In the genomic region with DNA sequence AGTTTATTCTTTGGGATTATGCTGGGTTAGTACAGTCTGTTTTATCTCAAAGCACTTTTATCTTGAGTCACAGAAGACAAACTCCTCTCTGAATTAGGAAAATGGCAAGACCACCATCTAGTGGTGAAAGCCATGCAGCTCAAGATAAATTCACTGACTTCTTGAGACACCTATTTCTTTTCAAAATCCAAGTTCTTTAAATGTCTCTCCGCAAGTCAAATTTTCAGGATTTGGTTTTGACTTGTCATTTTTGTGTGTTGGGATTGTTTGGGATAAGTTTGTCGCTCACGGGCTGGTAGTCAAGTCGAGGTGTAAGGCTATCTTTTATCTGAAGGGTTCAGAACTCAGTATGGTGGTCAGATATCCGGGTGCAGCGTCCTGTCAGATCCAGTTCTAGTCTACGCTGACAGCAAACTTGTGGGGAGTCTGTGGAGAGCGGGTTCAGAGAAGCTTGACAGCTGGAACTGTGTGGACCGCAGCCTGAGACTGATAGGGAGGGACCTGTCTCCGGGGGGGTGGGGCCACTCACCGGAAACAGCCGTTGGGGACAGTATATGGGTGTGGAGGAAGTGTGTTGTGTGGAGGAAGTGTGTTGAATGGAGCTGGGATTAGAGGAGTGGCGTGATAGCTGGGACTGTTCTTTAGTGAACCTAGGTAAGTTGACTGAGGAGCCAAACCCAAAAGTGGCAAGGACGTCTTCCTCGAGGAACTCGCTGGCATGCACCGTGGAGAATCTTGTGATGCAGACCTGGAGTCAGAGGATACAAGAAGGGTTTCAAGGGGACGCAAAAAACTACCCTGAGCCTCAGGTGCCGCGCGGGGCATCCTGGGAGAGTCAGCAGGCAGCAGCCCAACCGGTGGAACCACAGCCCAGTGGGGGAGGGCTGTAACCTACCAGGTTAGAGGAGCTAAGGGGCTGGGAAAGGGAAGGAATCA, we compare ENCODE assay signal across 8 mouse cellular contexts. TPM values are rescaled to one million over a fixed set of nuclear protein-coding genes. Genes with fewer than 3 reads are reported as not detected.
DNase-seq lines count a peak whose midpoint lies in the region; ATAC-seq lines count a peak whose summit lies in the region.

Gene Zfp54, plus strand, starts transcription at position 564 of the 936 bp plus-strand sequence.

- no peaks in the 10 kb centered on the region for H3K9me3 ChIP-seq in embryonic facial prominence, embryonic 11.5 days (replicated peaks; ENCODE audit: control insufficient read depth, low read length)
- no peaks in the 10 kb centered on the region for H3K9me3 ChIP-seq in limb, embryonic 10.5 days (replicated peaks)
- no peaks in the 10 kb centered on the region for H3K9me3 ChIP-seq in midbrain, embryonic 12.5 days

- peak within 1 kb of the TSS; percentile 54 for H3K9ac ChIP-seq in embryonic facial prominence, embryonic 11.5 days (replicated peaks; ENCODE audit: low read length)
- H3K9ac ChIP-seq in midbrain, embryonic 12.5 days (replicated peaks) = peak within 1 kb of the TSS; percentile 47

- H3K27me3 ChIP-seq in embryonic facial prominence, embryonic 11.5 days (ENCODE audit: control insufficient read depth, insufficient read depth, low read length) = no peaks in the 10 kb centered on the region
- H3K27me3 ChIP-seq in limb, embryonic 10.5 days (ENCODE audit: low read depth, poor library complexity, severe bottlenecking) = no peaks in the 10 kb centered on the region
- H3K27me3 ChIP-seq in midbrain, embryonic 12.5 days = no peaks in the 10 kb centered on the region

- no peak within 1 kb of the TSS for H3K27ac ChIP-seq in embryonic facial prominence, embryonic 11.5 days (replicated peaks; ENCODE audit: low read depth, low read length)
- peak within 1 kb of the TSS; percentile 79 for H3K27ac ChIP-seq in limb, embryonic 10.5 days
- peak within 1 kb of the TSS; percentile 46; the same call in 1 of the 2 replicates for H3K27ac ChIP-seq in midbrain, embryonic 12.5 days (replicated peaks)

- WGBS in embryonic facial prominence, embryonic 11.5 days = under 1% methylated on average over 22 of the region's 22 CpGs
- 1% methylated on average over 22 of the region's 22 CpGs for WGBS in limb, embryonic 10.5 days
- under 1% methylated on average over 22 of the region's 22 CpGs for WGBS in midbrain, embryonic 12.5 days

- no peaks in the 10 kb centered on the region for H3K4me1 ChIP-seq in embryonic facial prominence, embryonic 11.5 days (ENCODE audit: control insufficient read depth, insufficient read depth, low read length)
- peaks cover 7% of the 10 kb centered on the region for H3K4me1 ChIP-seq in limb, embryonic 10.5 days
- peaks cover 4% of the 10 kb centered on the region; the same call in 1 of the 2 replicates for H3K4me1 ChIP-seq in midbrain, embryonic 12.5 days

- H3K36me3 ChIP-seq in embryonic facial prominence, embryonic 11.5 days (replicated peaks; ENCODE audit: control insufficient read depth, insufficient read depth, low read depth, low read length) = no peaks in the 10 kb centered on the region
- no peaks in the 10 kb centered on the region for H3K36me3 ChIP-seq in limb, embryonic 10.5 days
- no peaks in the 10 kb centered on the region for H3K36me3 ChIP-seq in midbrain, embryonic 12.5 days

- H3K4me3 ChIP-seq in embryonic facial prominence, embryonic 11.5 days (ENCODE audit: low read depth, low read length) = peak within 1 kb of the TSS; percentile 42
- peak within 1 kb of the TSS; percentile 61 for H3K4me3 ChIP-seq in limb, embryonic 10.5 days
- peak within 1 kb of the TSS; percentile 47 for H3K4me3 ChIP-seq in midbrain, embryonic 12.5 days

- peak; percentile 87 for DNase-seq in 3T3-L1 (ENCODE audit: low read depth, low spot score)
- DNase-seq in adrenal gland, postnatal 25 days = peak; percentile 79
- DNase-seq in embryonic facial prominence, embryonic 11.5 days (ENCODE audit: low spot score) = peak; percentile 74
- DNase-seq in heart, adult 18-20 months = peak; percentile 79 to 84
- peak; percentile 79 for DNase-seq in kidney, adult 18-20 months
- DNase-seq in limb, embryonic 10.5 days (ENCODE audit: low spot score) = peak; percentile 67
- peak; percentile 59 for DNase-seq in skeletal muscle tissue, adult 2 months (ENCODE audit: low read depth, low spot score)

- ATAC-seq in embryonic facial prominence, embryonic 11.5 days (replicated peaks; ENCODE audit: insufficient number of reproducible peaks, low FRiP score, low TSS enrichment, low read depth) = peak; percentile 100
- ATAC-seq in midbrain, embryonic 12.5 days (ENCODE audit: low FRiP score, low read depth) = peak; percentile 98

- peak within 1 kb of the TSS; percentile 86 for H3K4me2 ChIP-seq in embryonic facial prominence, embryonic 11.5 days (ENCODE audit: low read depth, low read length)
- H3K4me2 ChIP-seq in midbrain, embryonic 12.5 days (replicated peaks) = peak within 1 kb of the TSS; percentile 82

RNA-seq across cellular contexts. Expression of gene Zfp54, which starts in this region (rescaled TPM):
- total RNA-seq in adrenal gland, postnatal 25 days (2021) = 3.5 and 3.6 TPM in 2 replicates
- polyA plus RNA-seq in embryonic facial prominence, embryonic 11.5 days (2014; fragmentation: Nextera tagmentation; extraction: Ambion mirVana) = 3.6 and 4.1 TPM in 2 replicates
- under 1 TPM; 0.89 to 0.95 TPM for total RNA-seq in heart, adult 18-20 months (2021)
- 2.7 and 3.4 TPM in 2 replicates for polyA plus RNA-seq in limb, embryonic 10.5 days (2016; fragmentation: Nextera tagmentation; extraction: Ambion mirVana)
- 2.8 and 3.4 TPM in 2 replicates for polyA plus RNA-seq in midbrain, embryonic 12.5 days (2016; fragmentation: Nextera tagmentation; extraction: Ambion mirVana)

Comparison
In these comparisons a context has a peak if more than half of its experiments do, and no peak if none do; other contexts are left out.
1. Peak in DNase-seq in heart, adult 18-20 months; RNA of the gene not detected or under 1 TPM.